Mouse (Mus musculus): Measurements from ENCODE around the gene Cdk10.

DNA sequence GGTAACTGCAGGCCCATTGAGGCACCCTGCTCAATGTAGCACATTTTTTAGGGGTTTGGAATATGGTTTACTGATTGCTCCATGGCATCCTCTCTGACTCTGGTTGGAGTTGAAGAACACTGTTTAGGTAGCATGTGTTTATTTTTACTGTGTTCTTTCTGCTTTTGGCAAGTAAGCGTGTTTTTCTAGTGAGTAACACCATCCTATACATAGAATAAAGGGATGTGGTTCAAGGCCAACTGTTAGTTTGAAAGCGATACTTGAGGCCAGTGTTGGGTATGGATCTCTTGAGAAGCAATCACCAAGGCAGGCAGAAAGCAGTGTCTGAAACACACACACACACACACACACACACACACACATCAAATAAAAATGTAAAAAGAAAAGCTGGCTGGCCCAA, 36.6 kb upstream of the Cdk10 start:
- no peak for TF ChIP-seq CTCF (conservative IDR thresholded peaks at IDR 0.05 in 1 of 2, IDR thresholded peaks at IDR 0.05 in 1 of 2; ENCODE audit: low read depth in 2 of 2, low read length in 2 of 2)
- TF ChIP-seq USF2 (conservative IDR thresholded peaks at IDR 0.05; ENCODE audit: low read depth, low read length): no peak
- no peak for TF ChIP-seq USF1 (IDR thresholded peaks at IDR 0.05; ENCODE audit: low read depth, low read length)
- TF ChIP-seq ELF1 (IDR thresholded peaks at IDR 0.05; ENCODE audit: low read depth, low read length): no peak
- TF ChIP-seq MAFK (IDR thresholded peaks at IDR 0.05; ENCODE audit: insufficient replicate concordance, low read length): no peak
- no peak for TF ChIP-seq POLR2A (IDR thresholded peaks at IDR 0.05; ENCODE audit: low read depth, low read length)
- no peak for TF ChIP-seq ETS1 (conservative IDR thresholded peaks at IDR 0.05; ENCODE audit: low read depth, low read length)

All from CH12.LX (cell line).